Mouse (Mus musculus) heart, postnatal 10 days (tissue): ENCODE results near the gene Cdh12. TPM values are rescaled to one million over a fixed set of nuclear protein-coding genes. Genes with fewer than 3 reads are reported as not detected.
A peak's percentile ranks its signal among the peaks of the same experiment; 100 is the strongest.
"Not testable (repeated sequence)": the region's sequence is repeated elsewhere in the genome, so short reads cannot be mapped to it uniquely, and the experiment has no call there.

ENCODE experiments used
- DNase-seq, 2 experiments: peaks; one replicate each; pipeline ENCODE4 v3.0.0; 2021
- intact Hi-C: fragments of 180-260 bp; cut with DNase I; formaldehyde crosslinking; loops from one replicate; pipeline ENCODE4 v1.15.1; 2025
- total RNA-seq, 2 experiments: library from RNA; stranded (reverse); gene quantifications; 2 replicates each; pipeline ENCODE4 v1.2.3; 2021

Cdh12 gene
- total RNA-seq, 2 experiments from 2014 or later: 0.05 TPM; not detected in 1

- no peak for DNase-seq
- intact Hi-C loops: no loop called here
Measured at GRCm38 (mm10) chr15:21344749-21345148, 895.7 kb downstream of the Cdh12 start.

GRCm38 (mm10) chr15:21355356-21356101 is 906.5 kb downstream of the Cdh12 start:
- intact Hi-C loops: no loop called here
- DNase-seq: no peak

GRCm38 (mm10) chr15:21366366-21366765 is 917.3 kb downstream of the Cdh12 start:
- intact Hi-C loops: no loop called here
- no peak for DNase-seq

- intact Hi-C loops: no loop called here
- DNase-seq: no peak
Measured at GRCm38 (mm10) chr15:21375460-21375859, 926.4 kb downstream of the Cdh12 start.

GRCm38 (mm10) chr15:21375871-21376270 is 926.8 kb downstream of the Cdh12 start:
- intact Hi-C loops: no loop called here

GRCm38 (mm10) chr15:21391442-21391841 is 942.4 kb downstream of the Cdh12 start:
- intact Hi-C loops, DNase-seq: not testable (repeated sequence)

More at GRCm38 (mm10) chr15:21375871-21376270, 926.8 kb downstream of the Cdh12 start:
- no peak for DNase-seq

GRCm38 (mm10) chr15:21393080-21393479 is 944.0 kb downstream of the Cdh12 start:
- DNase-seq: no peak
- intact Hi-C loops: no loop called here

- DNase-seq: no peak
- intact Hi-C loops: loop anchor here (5.0 to 10.0 kb wide), 3 partner anchors 290 to 1933 kb away; no protein-coding TSS in a partner anchor
Measured at GRCm38 (mm10) chr15:21405196-21405595, 956.1 kb downstream of the Cdh12 start.

GRCm38 (mm10) chr15:21407324-21408044 is 958.4 kb downstream of the Cdh12 start:
- DNase-seq: peak; percentile 19 to 31
- intact Hi-C loops: loop anchor here (5.0 to 10.0 kb wide), 3 partner anchors 293 to 1935 kb away; no protein-coding TSS in a partner anchor

- intact Hi-C loops: no loop called here
- DNase-seq: no peak
Measured at GRCm38 (mm10) chr15:21437347-21437746, 988.3 kb downstream of the Cdh12 start.

- DNase-seq: no peak
- intact Hi-C loops: no loop called here
Measured at GRCm38 (mm10) chr15:21437924-21438323, 988.9 kb downstream of the Cdh12 start.

GRCm38 (mm10) chr15:21458098-21458497 is 1009.0 kb downstream of the Cdh12 start:
- no peak for DNase-seq
- intact Hi-C loops: no loop called here

- intact Hi-C loops: no loop called here
Measured at GRCm38 (mm10) chr15:21519355-21519869, 1070.3 kb downstream of the Cdh12 start.

GRCm38 (mm10) chr15:21530804-21531203 is 1081.7 kb downstream of the Cdh12 start:
- intact Hi-C loops: no loop called here
- no peak for DNase-seq

More at GRCm38 (mm10) chr15:21519355-21519869, 1070.3 kb downstream of the Cdh12 start:
- no peak for DNase-seq

- intact Hi-C loops: no loop called here
- no peak for DNase-seq
Measured at GRCm38 (mm10) chr15:21536909-21537308, 1087.8 kb downstream of the Cdh12 start.

- intact Hi-C loops: no loop called here
- no peak for DNase-seq
Measured at GRCm38 (mm10) chr15:21544786-21545185, 1095.7 kb downstream of the Cdh12 start.

GRCm38 (mm10) chr15:21555981-21556380 is 1106.9 kb downstream of the Cdh12 start:
- intact Hi-C loops: no loop called here
- DNase-seq: no peak

GRCm38 (mm10) chr15:21566314-21567051 is 1117.4 kb downstream of the Cdh12 start:
- DNase-seq: no peak
- intact Hi-C loops: no loop called here

- intact Hi-C loops: no loop called here
- DNase-seq: no peak
Measured at GRCm38 (mm10) chr15:21604510-21604909, 1155.4 kb downstream of the Cdh12 start.
